Mouse (Mus musculus) neural tube, embryonic 15.5 days (tissue): Measurements from ENCODE around the gene Pck1. TPM values are rescaled to one million over a fixed set of nuclear protein-coding genes. Genes with fewer than 3 reads are reported as not detected.
A peak's percentile ranks its signal among the peaks of the same experiment; 100 is the strongest.

Experiments used
- ATAC-seq: fragments of 200-750 bp; cut with Nextera tagmentation; 2 replicates; pipeline ENCODE4 v1.8.0; 2017; ENCODE audit warnings: mild to moderate bottlenecking, moderate TSS enrichment, moderate library complexity; ENCODE audit not compliant: low FRiP score
- H3K27ac ChIP-seq: fragments of 300-500 bp; sonication (generic); replicated peaks from 2 replicates; pipeline ENCODE4 v1.5.1; 2015; ENCODE audit warnings: mild to moderate bottlenecking, inconsistent platforms
- H3K27me3 ChIP-seq: fragments of 300-500 bp; sonication (generic); replicated peaks from 2 replicates; pipeline ENCODE4 v1.6.1; 2015; ENCODE audit warnings: inconsistent platforms
- H3K36me3 ChIP-seq: fragments of 300-500 bp; sonication (generic); 2 replicates; pipeline ENCODE4 v1.6.1; 2015; ENCODE audit warnings: inconsistent platforms
- H3K4me1 ChIP-seq: fragments of 300-500 bp; sonication (generic); 2 replicates; pipeline ENCODE4 v1.6.1; 2015; ENCODE audit warnings: inconsistent platforms
- H3K4me2 ChIP-seq: fragments of 300-500 bp; sonication (generic); 2 replicates; pipeline ENCODE4 v1.6.1; 2015; ENCODE audit warnings: inconsistent platforms, mild to moderate bottlenecking, moderate library complexity
- H3K4me3 ChIP-seq: fragments of 300-500 bp; sonication (generic); replicated peaks from 2 replicates; pipeline ENCODE4 v1.5.1; 2015; ENCODE audit warnings: mild to moderate bottlenecking, inconsistent platforms
- H3K9ac ChIP-seq: fragments of 300-500 bp; sonication (generic); replicated peaks from 2 replicates; pipeline ENCODE4 v1.6.1; 2015; ENCODE audit warnings: mild to moderate bottlenecking, inconsistent platforms
- H3K9me3 ChIP-seq: fragments of 300-500 bp; sonication (generic); replicated peaks from 2 replicates; pipeline ENCODE4 v1.6.1; 2016; ENCODE audit warnings: inconsistent platforms
- WGBS: fragments of 180-500 bp; shearing (Covaris S2); methylation state at CpG from one replicate; pipeline ENCODE4 v1.1.7; 2015; ENCODE audit warnings: mixed read lengths; 5-methylcytosine and 5-hydroxymethylcytosine counted together
- polyA plus RNA-seq: library from polyadenylated mRNA; unstranded; fragments of >200 nt; fragmentation: Nextera tagmentation; extraction: Ambion mirVana; gene quantifications from 2 replicates; pipeline ENCODE4 v1.2.1, GENCODE M21; 2015

The Pck1 gene
- polyA plus RNA-seq, 1 experiment from 2014 or later: not detected

DNA sequence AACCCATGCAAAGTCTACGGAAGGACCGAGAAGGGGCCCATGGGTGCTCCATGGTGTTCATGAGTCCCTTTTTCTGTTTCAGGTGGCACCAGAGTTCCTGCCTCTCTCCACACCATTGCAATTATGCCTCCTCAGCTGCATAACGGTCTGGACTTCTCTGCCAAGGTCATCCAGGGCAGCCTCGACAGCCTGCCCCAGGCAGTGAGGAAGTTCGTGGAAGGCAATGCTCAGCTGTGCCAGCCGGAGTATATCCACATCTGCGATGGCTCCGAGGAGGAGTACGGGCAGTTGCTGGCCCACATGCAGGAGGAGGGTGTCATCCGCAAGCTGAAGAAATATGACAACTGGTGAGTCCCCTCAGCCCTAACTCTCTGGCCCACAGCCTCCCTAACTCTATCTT lies 418 bp downstream of the Pck1 start:
- no peak overlapping the region for H3K4me3 ChIP-seq
- no peak overlapping the region for H3K9ac ChIP-seq
- 92% methylated on average over 10 of the region's 10 CpGs for WGBS
- H3K36me3 ChIP-seq: no peaks in the 10 kb centered on the region
- no peaks in the 10 kb centered on the region for H3K4me1 ChIP-seq
- H3K27ac ChIP-seq: no peak overlapping the region
- ATAC-seq: no peak
- no peak overlapping the region for H3K4me2 ChIP-seq
- 0 out of 2 replicates have a peak, but pooled peaks cover 2% of the 10 kb centered on the region for H3K27me3 ChIP-seq
- H3K9me3 ChIP-seq: no peaks in the 10 kb centered on the region

DNA sequence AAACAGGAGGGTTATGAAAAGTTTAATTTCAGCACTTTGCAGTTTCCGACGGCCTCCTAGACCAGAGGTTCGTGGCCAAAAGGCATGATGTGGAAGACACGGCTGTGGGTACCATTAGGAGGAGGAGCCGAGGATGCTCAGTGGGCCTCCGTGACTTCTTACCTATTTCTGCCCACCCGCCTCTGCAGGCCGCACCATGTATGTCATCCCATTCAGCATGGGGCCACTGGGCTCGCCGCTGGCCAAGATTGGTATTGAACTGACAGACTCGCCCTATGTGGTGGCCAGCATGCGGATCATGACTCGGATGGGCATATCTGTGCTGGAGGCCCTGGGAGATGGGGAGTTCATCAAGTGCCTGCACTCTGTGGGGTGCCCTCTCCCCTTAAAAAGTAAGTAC lies 1.7 kb downstream of the Pck1 start:
- no peaks in the 10 kb centered on the region for H3K36me3 ChIP-seq
- peaks cover 5% of the 10 kb centered on the region; the same call in 1 of the 2 replicates for H3K4me1 ChIP-seq
- no peak overlapping the region for H3K4me3 ChIP-seq
- no peak overlapping the region for H3K4me2 ChIP-seq
- ATAC-seq: no peak
- no peak overlapping the region for H3K9ac ChIP-seq
- 0 out of 2 replicates have a peak, but pooled peaks cover 3% of the 10 kb centered on the region for H3K27me3 ChIP-seq
- WGBS: 94% methylated on average over 13 of the region's 13 CpGs
- no peaks in the 10 kb centered on the region for H3K9me3 ChIP-seq
- H3K27ac ChIP-seq: no peak overlapping the region

DNA sequence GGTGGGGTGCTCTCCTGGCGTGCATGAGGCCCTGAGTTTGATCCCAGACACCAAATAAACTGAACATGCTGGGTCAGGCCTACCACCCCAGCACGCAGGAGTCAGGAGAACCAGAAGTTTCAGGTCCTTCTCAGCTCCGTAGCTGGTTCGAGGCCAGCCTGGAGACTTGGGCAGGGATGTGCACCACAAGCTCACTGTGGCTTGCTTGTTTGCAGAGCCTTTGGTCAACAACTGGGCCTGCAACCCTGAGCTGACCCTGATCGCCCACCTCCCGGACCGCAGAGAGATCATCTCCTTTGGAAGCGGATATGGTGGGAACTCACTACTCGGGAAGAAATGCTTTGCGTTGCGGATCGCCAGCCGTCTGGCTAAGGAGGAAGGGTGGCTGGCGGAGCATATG lies 2.1 kb downstream of the Pck1 start:
- H3K9me3 ChIP-seq: no peaks in the 10 kb centered on the region
- ATAC-seq: no peak

DNA sequence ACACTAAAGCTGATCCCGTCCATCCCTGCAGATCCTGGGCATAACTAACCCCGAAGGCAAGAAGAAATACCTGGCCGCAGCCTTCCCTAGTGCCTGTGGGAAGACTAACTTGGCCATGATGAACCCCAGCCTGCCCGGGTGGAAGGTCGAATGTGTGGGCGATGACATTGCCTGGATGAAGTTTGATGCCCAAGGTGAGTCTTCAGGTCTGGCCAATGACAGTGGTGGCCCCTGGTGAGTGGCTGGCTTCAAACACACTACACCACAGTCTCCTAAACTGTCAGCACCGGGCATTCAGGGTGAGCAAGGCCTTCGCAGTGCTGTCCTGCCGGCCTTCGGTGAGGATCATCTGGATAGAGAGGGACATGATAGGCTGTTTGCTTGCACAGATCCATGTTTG lies 3.1 kb downstream of the Pck1 start:
- Histone ChIP-seq H3K9me3 (no peaks in the 10 kb centered on the region), H3K4me2 (no peak overlapping the region), H3K9ac (no peak overlapping the region), H3K4me3 (no peak overlapping the region), H3K27me3 (0 out of 2 replicates have a peak, but pooled peaks cover 3% of the 10 kb centered on the region), H3K27ac (no peak overlapping the region), H3K36me3 (no peaks in the 10 kb centered on the region), H3K4me1 (peaks cover 8% of the 10 kb centered on the region; the same call in 1 of the 2 replicates)
- no peak for ATAC-seq
- WGBS: 96% methylated on average over 10 of the region's 10 CpGs

More for the DNA sequence above, 2.1 kb downstream of the Pck1 start:
- no peaks in the 10 kb centered on the region for H3K36me3 ChIP-seq
- 96% methylated on average over 14 of the region's 14 CpGs for WGBS
- H3K9ac ChIP-seq: no peak overlapping the region
- H3K4me1 ChIP-seq: peaks cover 8% of the 10 kb centered on the region; the same call in 1 of the 2 replicates
- 0 out of 2 replicates have a peak, but pooled peaks cover 3% of the 10 kb centered on the region for H3K27me3 ChIP-seq
- no peak overlapping the region for H3K4me2 ChIP-seq
- no peak overlapping the region for H3K4me3 ChIP-seq
- no peak overlapping the region for H3K27ac ChIP-seq

DNA sequence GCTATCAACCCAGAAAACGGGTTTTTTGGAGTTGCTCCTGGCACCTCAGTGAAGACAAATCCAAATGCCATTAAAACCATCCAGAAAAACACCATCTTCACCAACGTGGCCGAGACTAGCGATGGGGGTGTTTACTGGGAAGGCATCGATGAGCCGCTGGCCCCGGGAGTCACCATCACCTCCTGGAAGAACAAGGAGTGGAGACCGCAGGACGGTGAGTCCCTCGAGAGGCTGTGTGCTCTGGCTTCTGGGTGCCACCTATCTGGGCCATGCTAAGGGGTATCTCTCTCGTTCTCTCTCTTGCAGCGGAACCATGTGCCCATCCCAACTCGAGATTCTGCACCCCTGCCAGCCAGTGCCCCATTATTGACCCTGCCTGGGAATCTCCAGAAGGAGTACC lies 4.1 kb downstream of the Pck1 start:
- no peak for ATAC-seq
- Histone ChIP-seq H3K4me3 (no peak overlapping the region), H3K27ac (no peak overlapping the region), H3K4me1 (peaks cover 10% of the 10 kb centered on the region; the same call in 1 of the 2 replicates), H3K36me3 (no peaks in the 10 kb centered on the region), H3K27me3 (0 out of 2 replicates have a peak, but pooled peaks cover 3% of the 10 kb centered on the region), H3K9ac (no peak overlapping the region), H3K9me3 (no peaks in the 10 kb centered on the region), H3K4me2 (no peak overlapping the region)
- WGBS: 88% methylated on average over 13 of the region's 13 CpGs

DNA sequence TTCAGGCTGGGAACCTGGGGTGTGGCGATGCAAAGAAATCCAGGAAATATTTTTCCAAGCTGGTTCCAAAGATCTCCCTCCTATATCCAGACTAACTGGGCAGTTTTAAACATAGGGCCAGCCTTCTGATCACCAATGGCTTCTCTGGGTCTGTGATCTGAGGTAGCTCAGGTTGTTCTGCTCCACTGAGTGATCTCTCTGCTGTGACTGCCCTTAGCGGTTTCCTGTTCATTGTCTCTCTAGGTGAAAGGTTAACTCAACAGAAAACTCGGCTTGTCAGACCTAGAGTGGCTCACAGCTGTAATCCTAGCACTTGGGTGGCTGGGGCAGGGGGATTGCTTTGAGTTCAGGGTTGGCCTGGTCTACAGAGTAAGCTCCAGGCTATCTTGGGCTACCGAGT lies 4.5 kb downstream of the Pck1 start:
- ATAC-seq: no peak
- Histone ChIP-seq H3K4me1 (peaks cover 12% of the 10 kb centered on the region; the same call in 1 of the 2 replicates), H3K27me3 (peaks cover 5% of the 10 kb centered on the region; the same call in 1 of the 2 replicates), H3K4me3 (no peak overlapping the region), H3K27ac (no peak overlapping the region), H3K9me3 (no peaks in the 10 kb centered on the region), H3K9ac (no peak overlapping the region), H3K4me2 (no peak overlapping the region), H3K36me3 (no peaks in the 10 kb centered on the region)
- 65% methylated on average over 4 of the region's 4 CpGs for WGBS

DNA sequence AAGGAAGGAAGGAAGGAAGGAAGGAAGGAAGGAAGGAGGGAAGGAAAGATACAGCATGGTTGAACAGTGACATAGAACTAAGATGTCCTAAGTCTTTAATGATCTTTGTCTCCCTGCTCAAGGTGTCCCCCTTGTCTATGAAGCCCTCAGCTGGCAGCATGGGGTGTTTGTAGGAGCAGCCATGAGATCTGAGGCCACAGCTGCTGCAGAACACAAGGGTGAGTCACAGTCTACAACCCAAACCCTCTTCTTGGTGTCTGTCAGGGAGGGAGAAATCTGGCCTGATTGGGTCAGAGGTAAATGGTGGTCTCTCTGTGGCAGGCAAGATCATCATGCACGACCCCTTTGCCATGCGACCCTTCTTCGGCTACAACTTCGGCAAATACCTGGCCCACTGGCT lies 5.0 kb downstream of the Pck1 start:
- H3K27me3 ChIP-seq: peaks cover 6% of the 10 kb centered on the region; the same call in 1 of the 2 replicates
- H3K36me3 ChIP-seq: no peaks in the 10 kb centered on the region
- no peak overlapping the region for H3K4me2 ChIP-seq
- no peak overlapping the region for H3K4me3 ChIP-seq
- no peak for ATAC-seq
- 98% methylated on average over 4 of the region's 4 CpGs for WGBS
- no peak overlapping the region for H3K27ac ChIP-seq
- H3K9me3 ChIP-seq: no peaks in the 10 kb centered on the region
- no peak overlapping the region for H3K9ac ChIP-seq
- peaks cover 12% of the 10 kb centered on the region; the same call in 1 of the 2 replicates for H3K4me1 ChIP-seq

DNA sequence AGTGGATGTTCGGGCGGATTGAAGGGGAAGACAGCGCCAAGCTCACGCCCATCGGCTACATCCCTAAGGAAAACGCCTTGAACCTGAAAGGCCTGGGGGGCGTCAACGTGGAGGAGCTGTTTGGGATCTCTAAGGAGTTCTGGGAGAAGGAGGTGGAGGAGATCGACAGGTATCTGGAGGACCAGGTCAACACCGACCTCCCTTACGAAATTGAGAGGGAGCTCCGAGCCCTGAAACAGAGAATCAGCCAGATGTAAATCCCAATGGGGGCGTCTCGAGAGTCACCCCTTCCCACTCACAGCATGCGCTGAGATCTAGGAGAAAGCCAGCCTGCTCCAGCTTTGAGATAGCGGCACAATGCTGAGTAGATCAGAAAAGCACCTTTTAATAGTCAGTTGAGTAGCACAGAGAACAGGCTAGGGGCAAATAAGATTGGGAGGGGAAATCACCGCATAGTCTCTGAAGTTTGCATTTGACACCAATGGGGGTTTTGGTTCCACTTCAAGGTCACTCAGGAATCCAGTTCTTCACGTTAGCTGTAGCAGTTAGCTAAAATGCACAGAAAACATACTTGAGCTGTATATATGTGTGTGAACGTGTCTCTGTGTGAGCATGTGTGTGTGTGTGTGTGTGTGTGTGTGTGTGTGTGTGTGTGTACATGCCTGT lies 5.7 kb downstream of the Pck1 start:
- no peak overlapping the region for H3K27ac ChIP-seq
- WGBS: 92% methylated on average over 19 of the region's 19 CpGs
- no peak overlapping the region for H3K9ac ChIP-seq
- ATAC-seq: no peak
- H3K9me3 ChIP-seq: no peaks in the 10 kb centered on the region
- no peak overlapping the region for H3K4me3 ChIP-seq
- peaks cover 12% of the 10 kb centered on the region; the same call in 1 of the 2 replicates for H3K4me1 ChIP-seq
- H3K4me2 ChIP-seq: no peak overlapping the region
- H3K27me3 ChIP-seq: peaks cover 6% of the 10 kb centered on the region; the same call in 1 of the 2 replicates
- no peaks in the 10 kb centered on the region for H3K36me3 ChIP-seq

DNA sequence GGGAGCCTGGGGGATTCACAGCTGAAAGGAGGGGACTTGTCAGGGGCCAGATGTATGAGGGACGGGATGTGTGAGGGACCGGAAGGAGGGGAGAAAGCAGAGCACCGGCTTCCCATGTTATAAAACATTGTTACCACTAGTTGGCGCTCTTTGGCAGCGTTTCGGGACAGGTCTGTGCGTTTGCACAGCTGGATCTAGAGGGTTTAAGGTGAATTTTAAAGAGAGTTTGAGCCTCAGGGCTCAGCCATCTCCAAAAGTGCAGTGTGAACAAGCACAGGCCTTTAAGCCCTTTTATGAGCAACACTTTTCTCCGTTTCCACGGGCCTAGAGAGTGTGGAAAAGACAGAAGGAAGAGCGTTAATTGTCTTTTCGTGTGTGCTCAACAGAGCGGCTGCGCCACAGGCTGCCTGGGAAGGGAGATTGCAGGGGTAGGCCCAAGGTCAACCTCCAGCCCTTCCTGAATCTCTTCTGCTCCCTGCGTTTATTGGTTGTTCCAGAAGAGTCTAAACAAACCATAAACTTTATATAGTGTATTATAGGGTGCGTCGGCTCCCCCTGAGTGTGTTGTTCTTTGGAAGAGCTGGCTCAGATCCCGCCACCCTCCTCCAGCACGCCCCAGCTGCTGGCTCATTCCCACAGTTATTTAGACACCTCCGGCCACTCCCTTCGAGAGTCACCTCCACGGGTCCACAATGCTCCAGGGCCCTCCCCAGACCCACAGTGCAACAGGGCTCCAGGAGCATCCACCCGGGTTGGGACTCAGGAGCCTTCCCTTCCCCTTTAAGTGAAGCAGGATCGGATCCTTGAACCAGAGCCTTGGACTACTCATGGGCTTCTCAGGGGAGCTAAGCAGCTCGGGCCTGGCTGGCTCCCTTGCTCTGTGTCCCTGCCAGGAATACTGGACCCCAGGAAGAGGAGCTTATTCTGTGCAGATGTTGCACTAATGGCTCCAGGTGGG lies 6.8 kb downstream of the Pck1 start:
- Histone ChIP-seq H3K27me3 (peaks cover 9% of the 10 kb centered on the region; the same call in 1 of the 2 replicates), H3K27ac (peak overlapping the region; percentile 42; the same call in 1 of the 2 replicates), H3K4me3 (no peak overlapping the region), H3K9me3 (no peaks in the 10 kb centered on the region), H3K4me2 (peak overlapping the region; percentile 19), H3K36me3 (no peaks in the 10 kb centered on the region), H3K9ac (no peak overlapping the region), H3K4me1 (peaks cover 12% of the 10 kb centered on the region; the same call in 1 of the 2 replicates)
- ATAC-seq: peak; percentile 86; the same call in 1 of the 2 replicates
- 38% methylated on average over 24 of the region's 24 CpGs for WGBS

DNA sequence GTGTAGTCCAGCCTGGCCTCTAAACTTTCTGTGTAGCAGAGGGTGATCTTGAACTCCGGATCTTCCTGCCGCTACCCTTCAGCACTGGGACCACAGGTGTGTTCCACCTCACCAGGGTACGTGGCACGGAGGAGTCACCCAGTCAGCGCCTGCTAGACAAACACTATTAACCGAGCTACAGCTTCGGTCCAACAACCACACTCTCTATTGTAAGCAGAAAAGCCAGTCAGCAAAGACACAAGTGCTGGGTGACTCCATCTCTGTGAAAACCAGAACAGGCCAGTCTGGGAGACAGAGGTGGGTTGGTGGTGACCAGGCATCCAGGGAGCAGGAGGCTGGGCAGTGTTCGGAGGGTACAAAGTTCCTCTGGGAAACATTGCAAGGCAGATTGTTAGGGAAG lies 10.5 kb downstream of the Pck1 start:
- H3K27me3 ChIP-seq: peaks cover 12% of the 10 kb centered on the region
- no peaks in the 10 kb centered on the region for H3K36me3 ChIP-seq
- no peak overlapping the region for H3K4me3 ChIP-seq
- no peak overlapping the region for H3K4me2 ChIP-seq
- H3K27ac ChIP-seq: no peak overlapping the region
- ATAC-seq: no peak
- 85% methylated on average over 8 of the region's 8 CpGs for WGBS
- no peaks in the 10 kb centered on the region for H3K9me3 ChIP-seq
- H3K9ac ChIP-seq: no peak overlapping the region
- H3K4me1 ChIP-seq: peaks cover 19% of the 10 kb centered on the region

DNA sequence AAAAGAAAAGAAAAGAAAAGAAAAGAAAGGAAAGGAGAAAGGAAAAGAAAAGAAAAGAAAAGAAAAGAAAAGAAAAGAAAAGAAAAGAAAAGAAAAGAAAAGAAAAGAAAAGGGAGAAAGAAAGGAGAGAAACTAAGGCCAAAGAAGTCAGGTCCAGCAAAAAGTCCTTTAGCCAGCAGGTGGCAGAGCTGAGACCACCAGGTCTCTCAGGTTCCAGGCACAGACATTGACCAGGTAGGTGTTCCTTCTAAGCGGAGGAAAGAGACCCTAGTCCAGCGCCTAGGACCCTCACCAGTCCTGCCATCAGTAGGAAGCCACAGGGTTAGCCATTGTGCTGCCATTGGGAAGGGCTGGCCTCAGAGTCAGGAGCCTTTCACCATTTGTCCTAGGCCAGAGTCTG lies 11.5 kb downstream of the Pck1 start:
- H3K36me3 ChIP-seq: no peaks in the 10 kb centered on the region
- H3K4me3 ChIP-seq: no peak overlapping the region
- H3K9me3 ChIP-seq: no peaks in the 10 kb centered on the region
- H3K27me3 ChIP-seq: peaks cover 12% of the 10 kb centered on the region
- no peak overlapping the region for H3K4me2 ChIP-seq
- H3K4me1 ChIP-seq: peaks cover 25% of the 10 kb centered on the region
- no peak overlapping the region for H3K9ac ChIP-seq
- no peak for ATAC-seq
- 46% methylated on average over 2 of the region's 2 CpGs for WGBS
- no peak overlapping the region for H3K27ac ChIP-seq
